Mouse (Mus musculus): ENCODE results near the gene Ptchd4.

The Ptchd4 gene

GRCm38 (mm10) chr17:42427961-42428360 lies 112.2 kb downstream of the Ptchd4 start:
- no peak for DNase-seq (ENCODE audit: low spot score in 2 of 2)

GRCm38 (mm10) chr17:42430380-42430779 lies 114.6 kb downstream of the Ptchd4 start:
- no peak for DNase-seq (ENCODE audit: low spot score in 2 of 2)

GRCm38 (mm10) chr17:42452235-42452634 lies 136.5 kb downstream of the Ptchd4 start:
- no peak for DNase-seq (ENCODE audit: low spot score in 2 of 2)

- DNase-seq (ENCODE audit: low spot score in 2 of 2) = no peak
Observed at GRCm38 (mm10) chr17:42456441-42456840, 140.7 kb downstream of the Ptchd4 start.

GRCm38 (mm10) chr17:42462726-42463125 lies 147.0 kb downstream of the Ptchd4 start:
- DNase-seq (ENCODE audit: low spot score in 2 of 2) = no peak

GRCm38 (mm10) chr17:42480173-42480991 lies 164.6 kb downstream of the Ptchd4 start:
- no peak for DNase-seq (ENCODE audit: low spot score in 2 of 2)

- DNase-seq (ENCODE audit: low spot score in 2 of 2) = no peak
Observed at GRCm38 (mm10) chr17:42509356-42510262, 193.9 kb downstream of the Ptchd4 start.

GRCm38 (mm10) chr17:42530147-42530546 lies 214.4 kb downstream of the Ptchd4 start:
- DNase-seq (ENCODE audit: low spot score in 2 of 2) = no peak

GRCm38 (mm10) chr17:42549578-42549977 lies 233.8 kb downstream of the Ptchd4 start:
- DNase-seq (ENCODE audit: low spot score in 2 of 2) = no peak

All from spleen, postnatal 10 days (tissue).